Mouse (Mus musculus) liver, embryonic 16.5 days (tissue): Measurements from ENCODE around the gene Acot12. TPM values are rescaled to one million over a fixed set of nuclear protein-coding genes. Genes with fewer than 3 reads are reported as not detected.

ENCODE experiments used
- microRNA-seq: library from miRNA; unstranded; fragments of <30 nt; microRNA quantifications from one replicate; pipeline ENCODE4, GENCODE M21; 2016
- polyA plus RNA-seq: library from polyadenylated mRNA; unstranded; fragments of >200 nt; fragmentation: Nextera tagmentation; extraction: Ambion mirVana; gene quantifications from 2 replicates; pipeline ENCODE4 v1.2.1, GENCODE M21; 2015

Acot12 gene
- polyA plus RNA-seq, 1 experiment from 2014 or later = 7.4 TPM

Small RNA genes within 50 kb of the gene (microRNA-seq; reads per million reads assigned to microRNA genes)
- gene Gm27656 = not detected

Other genes with a start within 250 kb of the Acot12 start
- 8.1 and 8.9 TPM in 2 replicates for gene Zcchc9, start 66.2 kb downstream of the Acot12 start, polyA plus RNA-seq
- gene Ckmt2, start 135.4 kb downstream of the Acot12 start, polyA plus RNA-seq = 1.9 and 3.8 TPM in 2 replicates